Mouse (Mus musculus) ES-E14 (cell line): ENCODE measurements at regions not wholly inside any gene's neighbourhood (a gene's known extent, or its start where the extent isn't known, plus 50 kb on each side); places are given as distances from the start of the nearest gene placed in this dataset.

ENCODE experiments used
- CHD2 ChIP-seq: IDR thresholded peaks from 2 replicates; pipeline ENCODE4 v1.6.1; 2014; ENCODE audit warnings: mild to moderate bottlenecking, low read depth, low read length, inconsistent platforms
- HCFC1 ChIP-seq: IDR thresholded peaks from 2 replicates; pipeline ENCODE4 v1.6.1; 2012; ENCODE audit warnings: low read length, inconsistent platforms, borderline replicate concordance; ENCODE audit not compliant: insufficient read depth
- MAFK ChIP-seq: IDR thresholded peaks from 2 replicates; pipeline ENCODE4 v1.6.1; 2014; ENCODE audit warnings: mild to moderate bottlenecking, low read depth, low read length, inconsistent platforms; ENCODE audit not compliant: insufficient read depth
- ZC3H11A ChIP-seq: IDR thresholded peaks from 2 replicates; pipeline ENCODE4 v1.6.1; 2012; ENCODE audit warnings: low read depth, mild to moderate bottlenecking, inconsistent platforms, low read length, borderline replicate concordance
- ZNF384 ChIP-seq: IDR thresholded peaks from 2 replicates; pipeline ENCODE4 v1.6.1; 2012; ENCODE audit warnings: low read depth, low read length, inconsistent platforms

DNA sequence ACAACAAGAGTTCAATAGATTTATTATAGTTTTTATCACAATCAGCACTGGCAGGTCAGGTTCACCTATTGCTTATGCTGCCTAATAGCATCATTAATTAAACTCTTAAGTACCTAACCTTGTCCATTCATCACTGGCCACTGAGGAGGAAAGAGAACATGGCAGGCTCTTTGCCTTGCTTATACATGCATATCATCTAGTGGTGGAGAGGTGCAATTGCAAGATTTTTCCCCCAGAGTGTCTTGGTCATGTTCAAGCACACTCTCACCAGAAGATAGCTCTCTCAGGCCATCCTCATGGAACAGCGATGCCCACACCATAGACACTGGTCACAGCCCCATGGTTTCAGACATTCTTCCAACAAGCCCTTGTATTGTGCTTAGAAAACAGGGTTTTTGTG, 2289.1 kb upstream of the Gm7489 start:
- TF ChIP-seq CHD2 (no peak), ZNF384 (no peak), HCFC1 (no peak), ZC3H11A (0 out of 2 replicates have a peak, but pooled peaks have one; percentile 65), MAFK (no peak)
